ENCODE assay signal across 23 mouse cellular contexts in the genomic region with DNA sequence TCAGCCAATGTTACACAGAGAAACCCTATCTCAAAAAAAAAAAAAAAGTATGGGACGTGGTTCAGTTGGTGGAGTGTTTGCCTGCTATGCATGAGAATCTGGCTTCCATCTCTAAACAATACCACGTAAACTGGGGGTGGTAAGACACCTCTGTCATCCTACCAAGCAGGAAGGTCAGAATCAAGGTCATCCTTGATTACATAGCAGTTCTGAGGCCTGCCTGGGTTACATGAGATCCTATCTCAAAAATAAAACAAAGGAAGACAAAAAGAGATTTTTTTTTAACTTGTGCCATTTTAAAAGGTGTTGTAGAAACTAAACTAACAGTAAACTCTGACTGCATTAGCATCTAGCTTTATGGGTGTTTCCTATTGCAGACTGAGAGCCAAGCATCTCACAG.
A peak's percentile ranks its signal among the peaks of the same experiment; 100 is the strongest.
DNase-seq lines count a peak whose midpoint lies in the region; ATAC-seq lines count a peak whose summit lies in the region.
"Had no signal": no experiment of that assay in that cellular context is flagged by ENCODE, and none has a peak within 500 bp of the region (broad histone marks: within the 10 kb centered on the region; RNA-seq: fewer than 3 reads in every experiment).

No protein-coding gene starts in this region.

- no peak overlapping the region for H3K4me2 ChIP-seq in limb, embryonic 15.5 days
- H3K4me2 ChIP-seq in forebrain, embryonic 12.5 days: no peak overlapping the region
- H3K4me2 ChIP-seq: embryonic facial prominence, embryonic 12.5 days; hindbrain, embryonic 15.5 days; liver, embryonic 15.5 days; midbrain, embryonic 12.5 days had no signal

- no peak overlapping the region for H3K4me3 ChIP-seq in limb, embryonic 15.5 days
- no peak overlapping the region for H3K4me3 ChIP-seq in limb, embryonic 10.5 days
- H3K4me3 ChIP-seq in embryonic facial prominence, embryonic 10.5 days: no peak overlapping the region
- H3K4me3 ChIP-seq in forebrain, embryonic 12.5 days (replicated peaks): no peak overlapping the region
- H3K4me3 ChIP-seq: embryonic facial prominence, embryonic 12.5 days; erythroblast, embryonic 14.5 days; hindbrain, embryonic 15.5 days; liver, embryonic 15.5 days; midbrain, embryonic 12.5 days had no signal

- ATAC-seq in limb, embryonic 15.5 days (ENCODE audit: insufficient number of reproducible peaks, low FRiP score, low TSS enrichment, low read depth): no peak
- ATAC-seq in erythroblast, adult 5-6 weeks (replicated peaks; ENCODE audit: low FRiP score, poor library complexity, severe bottlenecking): no peak
- no peak for ATAC-seq in forebrain, embryonic 12.5 days (ENCODE audit: low FRiP score)
- ATAC-seq: activated CD4-positive, CD25-positive, alpha-beta regulatory T cell, adult 4 months; forebrain, embryonic 14.5 days had no signal

- 76% methylated on average over 2 of the region's 2 CpGs for WGBS in limb, embryonic 15.5 days
- WGBS in limb, embryonic 10.5 days: 72% methylated on average over 2 of the region's 2 CpGs
- WGBS in embryonic facial prominence, embryonic 10.5 days: 71% methylated on average over 2 of the region's 2 CpGs
- 89% methylated on average over 2 of the region's 2 CpGs for WGBS in forebrain, embryonic 12.5 days

- no peaks in the 10 kb centered on the region for H3K27me3 ChIP-seq in limb, embryonic 15.5 days
- no peaks in the 10 kb centered on the region for H3K27me3 ChIP-seq in limb, embryonic 10.5 days (ENCODE audit: low read depth, poor library complexity, severe bottlenecking)
- H3K27me3 ChIP-seq in embryonic facial prominence, embryonic 10.5 days (replicated peaks; ENCODE audit: low read depth, poor library complexity, severe bottlenecking): no peaks in the 10 kb centered on the region
- no peaks in the 10 kb centered on the region for H3K27me3 ChIP-seq in forebrain, embryonic 12.5 days
- H3K27me3 ChIP-seq: embryonic facial prominence, embryonic 12.5 days; hindbrain, embryonic 15.5 days; liver, embryonic 15.5 days; midbrain, embryonic 12.5 days had no signal

- no peak overlapping the region for H3K9ac ChIP-seq in limb, embryonic 15.5 days
- H3K9ac ChIP-seq in forebrain, embryonic 12.5 days: no peak overlapping the region
- H3K9ac ChIP-seq: embryonic facial prominence, embryonic 12.5 days; hindbrain, embryonic 15.5 days; liver, embryonic 15.5 days; midbrain, embryonic 12.5 days had no signal

- no peaks in the 10 kb centered on the region for H3K9me3 ChIP-seq in limb, embryonic 15.5 days
- no peaks in the 10 kb centered on the region for H3K9me3 ChIP-seq in limb, embryonic 10.5 days (replicated peaks)
- H3K9me3 ChIP-seq in embryonic facial prominence, embryonic 10.5 days: no peaks in the 10 kb centered on the region
- H3K9me3 ChIP-seq in forebrain, embryonic 12.5 days: no peaks in the 10 kb centered on the region
- H3K9me3 ChIP-seq: embryonic facial prominence, embryonic 12.5 days; hindbrain, embryonic 15.5 days; liver, embryonic 15.5 days; midbrain, embryonic 12.5 days had no signal

- peaks cover 18% of the 10 kb centered on the region for H3K36me3 ChIP-seq in limb, embryonic 15.5 days
- peaks cover 22% of the 10 kb centered on the region for H3K36me3 ChIP-seq in limb, embryonic 10.5 days
- H3K36me3 ChIP-seq in embryonic facial prominence, embryonic 10.5 days (replicated peaks): peaks cover 14% of the 10 kb centered on the region
- peaks cover 30% of the 10 kb centered on the region for H3K36me3 ChIP-seq in forebrain, embryonic 12.5 days (replicated peaks)
- H3K36me3 ChIP-seq: liver, embryonic 15.5 days had no signal

- H3K27ac ChIP-seq in limb, embryonic 15.5 days: peak overlapping the region; percentile 64; the same call in 1 of the 2 replicates
- H3K27ac ChIP-seq in limb, embryonic 10.5 days: no peak overlapping the region
- 0 out of 2 replicates have a peak overlapping the region, but pooled peaks have one; percentile 19 for H3K27ac ChIP-seq in embryonic facial prominence, embryonic 10.5 days (replicated peaks)
- H3K27ac ChIP-seq in forebrain, embryonic 12.5 days: no peak overlapping the region
- H3K27ac ChIP-seq: embryonic facial prominence, embryonic 12.5 days; hindbrain, embryonic 15.5 days; liver, embryonic 15.5 days; midbrain, embryonic 12.5 days had no signal

- DNase-seq in limb, embryonic 10.5 days (ENCODE audit: low spot score): no peak
- peak; percentile 42 for DNase-seq in ES-CJ7 (ENCODE audit: low read depth, low spot score)
- DNase-seq in embryonic facial prominence, embryonic 10.5 days (ENCODE audit: low spot score): no peak
- peak; percentile 38 for DNase-seq in lung, postnatal 36 days
- DNase-seq in thymus, postnatal 14 days: no peak
- DNase-seq: adrenal gland, adult 8-10 months; cerebellum, adult 18-20 months; cerebellum, postnatal 14 days; kidney, adult 11 months; kidney, postnatal 4 days; layer of hippocampus, adult 9-11 months; right cerebral cortex, postnatal 14 days; thymus, postnatal 4 days had no signal

- H3K4me1 ChIP-seq in limb, embryonic 15.5 days: peaks cover 25% of the 10 kb centered on the region
- peaks cover 33% of the 10 kb centered on the region for H3K4me1 ChIP-seq in limb, embryonic 10.5 days
- peaks cover 35% of the 10 kb centered on the region for H3K4me1 ChIP-seq in embryonic facial prominence, embryonic 10.5 days
- peaks cover 10% of the 10 kb centered on the region for H3K4me1 ChIP-seq in forebrain, embryonic 12.5 days
- H3K4me1 ChIP-seq: embryonic facial prominence, embryonic 12.5 days; liver, embryonic 15.5 days had no signal

Comparison
In these comparisons a context has a peak if more than half of its experiments do, and no peak if none do; other contexts are left out.
1. H3K27ac ChIP-seq: peak in limb, embryonic 15.5 days (single experiment) and embryonic facial prominence, embryonic 10.5 days (single experiment); none in limb, embryonic 10.5 days (single experiment) and forebrain, embryonic 12.5 days (single experiment).
2. DNase-seq: peak in ES-CJ7 (single experiment) and lung, postnatal 36 days (single experiment); none in limb, embryonic 10.5 days (single experiment), embryonic facial prominence, embryonic 10.5 days (single experiment) and thymus, postnatal 14 days (single experiment).